Mouse (Mus musculus) urinary bladder, postnatal 4 days (tissue): Measurements from ENCODE around the gene Dysf.
"Not testable (repeated sequence)": the region's sequence is repeated elsewhere in the genome, so short reads cannot be mapped to it uniquely, and the experiment has no call there.

Experiments used
- DNase-seq, 2 experiments: peaks; one replicate each; pipeline ENCODE4 v3.0.0; 2021 to 2022; ENCODE audit warnings: low spot score in 2 of 2

The Dysf gene

GRCm38 (mm10) chr6:84008363-84009171 is at the start of gene Dysf:
Gene Dysf (plus strand): TSS chr6:84008590.
- no peak for DNase-seq

DNA sequence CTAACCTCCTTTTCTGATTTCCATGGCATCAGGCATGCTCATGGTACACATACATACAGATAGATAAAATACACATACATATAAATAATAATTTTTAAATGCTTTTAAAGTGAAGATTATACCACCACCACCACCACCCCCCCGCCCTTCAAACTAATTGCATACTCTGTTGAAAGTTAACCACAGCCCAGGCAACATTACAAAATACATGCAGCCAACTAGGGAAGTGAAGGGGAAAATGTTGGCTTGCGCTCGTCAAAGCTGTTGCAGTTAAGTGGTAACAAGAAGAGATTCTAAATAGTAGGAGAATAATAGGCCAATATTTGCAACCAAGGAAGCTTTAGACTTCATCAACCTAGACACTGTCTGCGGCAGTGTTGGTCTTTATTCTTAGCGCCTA is 20.7 kb upstream of the Dysf start:
- DNase-seq, result no peak

- DNase-seq, result no peak
Measured at GRCm38 (mm10) chr6:84002716-84003115, 5.7 kb upstream of the Dysf start.

- DNase-seq, result no peak
Measured at GRCm38 (mm10) chr6:84004295-84004694, 4.1 kb upstream of the Dysf start.

- DNase-seq, result no peak
Measured at GRCm38 (mm10) chr6:84009172-84009872, 932 bp downstream of the Dysf start.

GRCm38 (mm10) chr6:84009915-84010302 is 1.5 kb downstream of the Dysf start:
- DNase-seq, result no peak

DNA sequence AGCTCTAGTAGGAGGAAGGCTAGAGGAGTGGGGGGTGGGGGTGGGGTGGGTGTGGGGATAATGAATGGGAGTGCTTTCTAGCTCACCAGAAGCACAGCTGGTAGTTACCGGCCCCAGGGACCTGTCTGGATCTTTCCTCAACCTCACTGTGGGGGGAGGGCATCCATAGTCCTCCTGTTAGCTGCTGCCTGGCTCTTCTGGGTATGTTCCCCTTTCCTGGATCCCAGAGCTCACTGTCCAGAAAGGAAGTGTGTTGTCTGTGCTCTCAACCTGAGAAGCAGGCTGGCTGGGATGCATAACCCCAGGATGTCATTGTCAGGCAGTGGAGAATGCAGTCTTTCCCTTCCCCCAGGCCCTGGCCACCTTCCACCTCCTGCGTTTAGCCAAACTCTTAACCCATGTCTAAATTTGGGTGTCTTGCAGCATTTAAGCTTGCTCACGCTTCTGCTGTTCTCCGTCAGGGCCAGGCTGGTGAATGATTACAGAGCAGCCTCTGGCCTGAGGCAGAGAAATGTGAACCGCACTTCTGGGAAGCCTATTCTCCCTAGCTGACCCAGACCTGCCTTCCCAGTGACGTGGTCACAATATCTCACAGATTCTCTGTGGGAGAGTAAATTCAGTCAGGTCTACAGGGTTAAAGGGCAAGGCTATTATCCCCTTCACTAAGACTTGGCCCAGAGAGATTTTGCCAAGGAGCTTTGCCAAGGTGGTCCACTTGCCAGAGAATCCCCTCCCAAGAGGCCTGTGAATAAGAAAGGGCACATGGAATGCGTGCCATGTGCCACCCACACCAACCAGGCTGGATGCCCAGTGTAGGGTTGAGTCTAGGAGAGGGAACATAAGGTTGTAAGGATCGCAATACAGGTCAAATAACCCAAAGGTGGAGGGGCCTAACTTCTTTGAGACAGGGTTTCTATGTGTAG is 2.2 kb downstream of the Dysf start:
- DNase-seq, result no peak

GRCm38 (mm10) chr6:84014961-84015683 is 6.7 kb downstream of the Dysf start:
- not testable (repeated sequence) for DNase-seq

- DNase-seq, result no peak
Measured at GRCm38 (mm10) chr6:84016851-84017250, 8.5 kb downstream of the Dysf start.

DNA sequence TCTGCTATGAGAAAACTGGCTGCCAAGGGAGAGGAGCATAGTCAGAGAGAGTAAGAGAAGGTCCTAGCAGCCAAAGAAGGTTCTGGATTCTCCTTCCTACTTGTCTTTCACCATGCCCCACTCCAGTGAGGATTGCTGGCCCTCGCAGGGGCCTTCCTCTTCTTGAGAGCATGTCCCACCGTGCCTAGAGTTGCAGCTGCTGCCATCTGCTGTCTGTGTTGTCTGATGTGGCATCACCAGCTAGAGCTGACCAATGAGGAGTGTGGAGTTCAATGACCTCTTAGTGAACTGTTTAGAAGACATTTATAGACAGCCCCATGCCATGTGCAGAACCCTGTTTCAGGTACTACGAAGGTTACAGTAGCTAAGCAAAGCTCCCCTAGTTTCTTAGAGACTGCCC is 9.0 kb downstream of the Dysf start:
- no peak for DNase-seq

DNA sequence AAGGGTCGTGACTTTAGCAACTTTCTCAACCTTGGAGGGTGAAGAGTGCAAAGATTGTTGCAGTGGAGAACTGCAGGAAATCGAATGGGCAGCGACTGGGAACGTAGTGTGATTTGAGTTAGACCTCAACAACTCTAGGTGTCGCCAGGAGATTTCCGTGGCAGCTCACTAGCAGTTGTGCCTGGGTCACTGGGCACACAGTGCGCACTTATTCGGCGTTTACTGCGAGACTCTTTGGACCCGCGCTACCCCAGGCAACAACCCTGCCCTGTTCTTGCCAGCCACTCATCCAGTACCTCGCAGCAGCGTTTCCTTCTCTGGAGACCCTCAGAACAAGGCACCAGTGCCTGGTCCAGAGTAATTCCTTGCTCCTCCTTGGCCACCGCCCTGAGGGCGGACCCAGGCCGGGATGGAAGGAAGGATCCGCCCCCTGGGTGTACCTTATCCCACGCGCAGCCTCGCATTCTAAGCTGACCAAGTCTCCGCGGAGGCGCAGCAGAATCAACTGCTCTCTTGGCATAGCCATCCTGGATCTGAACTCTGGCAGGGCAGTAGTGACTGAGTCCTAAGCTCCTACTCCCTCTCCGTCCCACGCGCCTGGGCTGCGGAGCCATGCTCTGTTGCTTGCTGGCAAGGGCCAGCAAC is 10.6 kb downstream of the Dysf start:
- DNase-seq, result no peak

DNA sequence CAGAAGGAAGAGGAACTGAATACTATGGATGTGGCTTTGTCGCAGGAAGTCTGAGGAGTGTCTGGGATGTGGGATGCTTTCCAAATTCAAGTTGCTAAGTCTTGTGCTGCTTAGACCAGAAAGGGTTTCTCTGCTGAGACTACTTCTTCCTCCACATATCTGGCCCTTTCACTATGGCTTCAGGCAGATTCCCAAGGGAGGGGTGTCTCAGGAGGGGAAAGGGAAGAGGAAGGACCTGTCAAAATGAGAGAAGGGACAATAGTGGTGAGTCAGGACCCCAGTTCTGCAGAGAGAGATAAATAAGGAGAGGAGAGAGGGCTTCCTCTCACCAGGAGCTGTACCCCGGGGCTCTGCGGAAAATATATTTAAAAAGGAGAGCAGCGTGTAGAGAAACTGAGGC is 11.6 kb downstream of the Dysf start:
- no peak for DNase-seq

- no peak for DNase-seq
Measured at GRCm38 (mm10) chr6:84021990-84022389, 13.6 kb downstream of the Dysf start.

GRCm38 (mm10) chr6:84025636-84026035 is 17.2 kb downstream of the Dysf start:
- DNase-seq, result no peak

- DNase-seq, result no peak
Measured at GRCm38 (mm10) chr6:84028791-84029190, 20.4 kb downstream of the Dysf start.

- DNase-seq, result no peak
Measured at GRCm38 (mm10) chr6:84029775-84030174, 21.4 kb downstream of the Dysf start.

DNA sequence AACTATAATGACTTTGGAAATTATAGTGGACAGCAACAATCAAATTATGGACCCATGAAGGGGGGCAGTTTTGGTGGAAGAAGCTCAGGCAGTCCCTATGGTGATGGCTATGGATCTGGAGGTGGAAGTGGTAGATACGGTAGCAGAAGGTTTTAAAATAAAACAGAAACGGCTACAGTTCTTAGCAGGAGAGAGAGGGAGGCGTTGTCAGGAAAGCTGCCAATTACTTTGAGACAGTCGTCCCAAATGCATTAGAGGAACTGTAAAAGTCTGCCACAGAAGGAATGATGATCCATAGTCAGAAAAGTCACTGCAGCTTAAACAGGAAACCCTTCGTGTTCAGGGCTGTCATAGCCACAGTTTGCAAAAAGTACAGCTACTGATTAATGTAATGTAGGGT is 24.1 kb downstream of the Dysf start:
- not testable (repeated sequence) for DNase-seq

- no peak for DNase-seq
Measured at GRCm38 (mm10) chr6:84043251-84043940, 35.0 kb downstream of the Dysf start.

DNA sequence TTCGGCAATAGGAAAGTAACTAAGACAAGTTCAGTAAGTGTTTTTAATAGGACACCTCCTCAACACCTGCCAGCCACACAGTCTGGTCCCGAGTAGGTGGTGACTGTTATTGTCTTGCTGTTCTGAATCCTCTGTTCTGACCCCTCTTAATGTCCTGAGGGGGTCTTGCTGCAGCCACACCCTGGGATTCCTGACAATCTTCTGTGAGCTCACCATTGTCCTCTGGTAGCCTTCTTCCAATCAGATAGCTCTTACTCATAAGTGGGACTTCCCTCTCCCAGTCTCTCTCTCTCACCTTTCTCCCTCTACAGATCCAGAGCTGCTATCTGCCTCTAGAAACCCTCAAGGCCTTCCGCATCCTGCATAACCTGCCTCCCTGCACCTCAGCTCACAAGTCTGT is 36.3 kb downstream of the Dysf start:
- DNase-seq, result no peak

GRCm38 (mm10) chr6:84048856-84049255 is 40.5 kb downstream of the Dysf start:
- DNase-seq, result no peak
